Mouse (Mus musculus) common myeloid progenitor, adult 5-6 weeks (primary cell): ENCODE data around the gene Rab9. TPM values are rescaled to one million over a fixed set of nuclear protein-coding genes. Genes with fewer than 3 reads are reported as not detected.
"Not testable (repeated sequence)": the region's sequence is repeated elsewhere in the genome, so short reads cannot be mapped to it uniquely, and the experiment has no call there.

ENCODE experiments used
- ATAC-seq: replicated peaks from 2 replicates; pipeline ENCODE4 v1.8.0; 2016; ENCODE audit warnings: low read depth, mild to moderate bottlenecking, moderate TSS enrichment, inconsistent platforms; ENCODE audit not compliant: poor library complexity, severe bottlenecking
- total RNA-seq: library from RNA; stranded (forward); fragments of 200-1000, 187-1606 nt; gene quantifications from 2 replicates; pipeline ENCODE4 v1.2.3, GENCODE M21; 2017

The Rab9 gene
- 67.4 TPM in 2 replicates for total RNA-seq

DNA sequence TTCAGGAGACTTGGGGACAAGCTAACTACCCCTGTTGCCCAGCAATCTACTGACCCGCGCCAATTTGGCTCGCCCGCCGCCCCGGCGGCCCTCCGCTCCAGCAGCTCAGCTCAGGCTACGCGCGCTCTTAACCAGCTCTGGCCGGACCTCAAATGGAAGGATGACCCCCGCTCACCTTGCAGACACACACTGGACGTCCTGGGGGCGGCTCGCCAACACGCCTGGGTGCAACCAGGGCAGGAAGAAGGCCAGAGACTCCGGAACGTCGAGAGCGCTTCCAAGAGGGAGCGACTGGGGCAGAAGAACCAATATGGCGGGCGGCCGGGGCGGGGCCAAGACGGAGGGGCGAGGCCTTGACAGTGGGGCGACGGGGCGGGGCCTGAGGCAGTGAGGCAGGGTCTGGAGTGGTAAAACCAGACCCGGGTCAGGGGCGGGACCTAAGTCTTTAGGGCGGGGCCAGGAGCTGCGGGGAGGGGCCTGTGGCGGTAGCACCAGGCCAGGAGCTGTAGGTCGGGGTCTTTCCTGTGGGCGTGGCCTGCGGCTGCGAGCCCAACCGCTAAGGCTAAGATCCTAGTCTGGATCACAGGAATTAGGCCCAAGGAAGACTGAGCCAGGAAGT is at the start of gene Rab9:
Gene Rab9 (minus strand): TSS at position 503 of the 619 bp plus-strand sequence.
- peak; percentile 98 for ATAC-seq

DNA sequence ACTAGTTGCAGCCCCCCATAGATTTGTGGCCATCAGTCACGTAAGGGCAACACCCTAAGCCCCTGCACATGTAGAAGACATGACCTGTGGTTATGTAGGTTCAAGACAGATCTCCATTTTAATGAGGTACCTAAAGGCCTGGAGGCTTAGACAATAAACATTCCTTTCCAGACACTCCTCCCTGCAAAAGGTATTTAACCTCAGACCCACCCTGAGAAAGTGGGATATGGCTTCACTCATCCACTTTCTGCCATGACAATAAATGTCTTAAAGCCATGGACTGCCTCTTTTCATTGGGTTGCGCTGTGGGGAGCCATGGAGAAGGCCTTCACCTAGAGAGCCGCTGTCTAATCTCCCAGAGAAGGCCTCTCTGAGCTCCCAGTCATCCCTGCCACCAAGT is 48.5 kb upstream of the Rab9 start:
- no peak for ATAC-seq

DNA sequence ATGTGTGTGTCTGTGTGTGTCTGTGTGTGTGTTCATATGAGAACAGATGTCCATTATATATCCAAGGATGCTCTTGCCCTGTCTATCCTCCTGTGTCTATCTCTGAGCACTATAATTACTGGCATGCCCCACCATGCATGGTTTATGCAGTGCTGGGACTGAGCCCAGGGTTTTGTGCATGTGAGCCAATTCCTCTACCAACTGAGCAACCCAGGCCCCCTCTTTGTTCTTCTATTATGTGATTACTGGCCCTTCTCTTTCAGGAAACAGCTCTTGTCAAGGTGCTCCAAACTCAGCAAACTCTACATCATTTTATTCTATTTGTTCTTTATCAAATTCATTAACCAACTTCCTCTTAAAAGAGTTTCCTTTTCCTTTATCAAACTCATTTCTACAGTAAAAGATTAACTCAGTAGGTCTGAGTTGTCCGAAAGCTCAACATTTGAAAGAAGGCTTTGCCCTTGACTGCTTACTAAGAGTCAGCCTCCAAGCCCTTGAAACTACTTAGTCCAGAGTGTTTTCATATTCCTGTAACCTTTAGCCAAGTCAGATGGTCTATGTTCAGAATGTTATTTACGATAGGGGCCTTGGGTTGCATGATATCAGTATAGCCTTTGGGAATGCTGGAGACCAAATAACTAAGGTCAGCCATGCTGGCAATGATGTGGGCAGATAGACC is 46.1 kb upstream of the Rab9 start:
- ATAC-seq: no peak

DNA sequence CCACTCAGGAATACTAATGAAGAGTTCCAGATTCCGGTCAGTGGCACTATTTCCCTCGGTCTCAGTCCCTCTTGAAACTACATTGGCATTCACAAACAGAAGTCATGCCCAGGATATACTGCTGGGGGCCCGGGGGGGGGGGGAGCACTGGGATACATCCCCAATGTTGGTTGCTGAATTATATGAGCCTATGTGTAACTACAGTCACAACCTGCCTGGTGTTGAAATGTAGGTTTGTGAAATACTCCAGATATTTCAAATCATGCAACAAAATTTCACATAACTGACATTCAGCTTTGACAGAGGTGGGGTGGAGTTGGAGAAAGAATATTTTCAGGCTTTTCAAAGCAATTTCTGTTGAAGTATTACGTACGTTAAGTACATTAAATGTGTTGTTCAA is 41.1 kb upstream of the Rab9 start:
- no peak for ATAC-seq

DNA sequence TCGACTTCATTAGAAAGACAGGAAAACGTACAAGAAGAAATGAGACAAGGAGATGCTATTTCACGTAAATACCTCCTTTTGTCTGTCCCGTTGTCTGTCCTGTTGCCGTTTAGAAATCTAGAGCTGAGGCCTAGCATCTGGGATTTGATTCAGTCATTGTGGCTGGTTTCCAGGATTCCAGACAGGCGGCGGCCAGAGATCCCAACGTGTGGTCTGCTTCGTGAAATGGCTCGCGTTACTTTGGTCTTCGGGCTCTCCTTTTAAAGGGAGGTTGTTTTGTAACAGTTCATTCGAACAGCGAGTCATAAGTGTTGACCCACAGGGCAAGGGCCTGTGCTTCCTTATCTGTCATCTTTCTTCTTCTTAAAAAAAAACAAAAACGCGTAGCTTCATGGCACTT is 38.7 kb upstream of the Rab9 start, which contains the start of gene Tceanc:
Gene Tceanc (minus strand): TSS at position 223 of the 400 bp plus-strand sequence.
- no peak for ATAC-seq

DNA sequence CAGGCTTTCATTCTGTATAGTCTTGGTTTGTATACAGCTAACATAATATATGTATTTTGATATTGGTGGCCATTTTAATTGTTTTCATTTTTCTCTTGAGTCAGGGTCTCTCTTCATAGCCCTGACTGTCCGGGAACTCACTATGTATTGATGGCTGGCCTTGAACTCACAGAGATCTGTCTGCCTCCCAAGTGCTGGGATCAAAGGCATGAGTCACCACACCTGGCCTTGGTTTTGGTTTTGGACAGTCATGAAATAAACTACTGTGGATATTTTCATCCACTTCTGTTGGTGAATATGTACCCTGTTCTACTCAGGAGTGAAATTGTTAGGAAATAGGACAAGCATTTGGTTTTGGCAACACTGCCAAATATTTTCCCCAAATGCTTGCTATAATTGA is 37.0 kb upstream of the Rab9 start:
- ATAC-seq: no peak

DNA sequence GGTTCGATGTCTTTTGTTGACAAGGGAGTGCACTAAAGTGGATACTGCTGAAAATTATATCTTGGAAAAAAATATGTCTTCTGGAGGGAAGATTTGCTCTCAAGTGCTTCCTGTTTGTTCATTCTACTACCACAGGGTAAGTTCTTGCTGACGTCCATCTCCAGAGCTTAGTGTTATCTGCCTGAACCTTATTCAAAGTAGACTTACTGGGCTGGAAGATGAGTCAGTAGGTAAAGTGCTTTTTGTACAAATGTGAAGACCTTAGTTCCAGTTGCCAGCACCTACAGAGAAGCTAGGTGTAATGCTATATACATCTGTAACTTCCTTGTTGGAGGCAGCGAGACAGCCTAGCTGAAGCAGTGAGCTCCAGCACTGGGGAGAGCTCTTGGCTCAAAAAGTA is 36.3 kb upstream of the Rab9 start:
- peak; percentile 55 for ATAC-seq

DNA sequence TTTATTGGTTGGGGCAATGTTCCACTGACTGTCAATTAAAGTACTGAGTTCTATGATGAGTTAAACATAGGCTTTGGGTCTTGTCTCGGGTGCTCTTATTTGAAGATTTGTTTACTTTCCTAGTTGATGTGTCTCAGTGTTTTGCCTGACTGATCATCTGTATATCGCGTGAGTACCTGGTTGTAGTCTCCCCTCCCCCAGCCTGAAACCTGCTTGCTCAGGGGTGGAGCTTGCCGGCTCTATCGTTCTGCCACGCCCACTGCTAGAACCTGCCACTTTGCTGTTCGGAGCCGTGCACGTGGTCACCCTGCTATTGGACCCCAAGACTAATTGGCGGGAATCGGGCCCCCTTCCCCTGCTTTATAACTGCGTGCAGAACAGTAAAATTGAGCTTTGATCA is 34.4 kb upstream of the Rab9 start:
- ATAC-seq: not testable (repeated sequence)

DNA sequence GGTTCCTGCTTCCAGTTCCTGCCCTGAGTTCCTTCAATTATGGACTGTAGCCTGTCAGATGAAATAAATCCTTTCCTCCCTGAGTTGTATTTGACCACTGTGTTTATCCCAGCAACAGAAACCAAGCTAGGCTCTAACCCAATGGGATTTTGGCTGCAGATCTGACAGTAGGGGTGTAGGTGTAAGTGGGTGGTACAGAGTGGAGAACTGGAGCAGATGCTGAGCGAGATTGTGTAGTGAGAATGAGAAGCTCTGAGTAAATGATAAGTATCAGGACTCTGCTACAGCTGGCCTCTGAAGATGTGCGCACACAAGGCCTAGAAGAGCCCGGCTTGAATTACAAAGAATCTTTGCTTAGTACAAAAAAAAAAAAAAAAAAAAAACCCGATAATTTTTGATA is 32.4 kb upstream of the Rab9 start:
- no peak for ATAC-seq

DNA sequence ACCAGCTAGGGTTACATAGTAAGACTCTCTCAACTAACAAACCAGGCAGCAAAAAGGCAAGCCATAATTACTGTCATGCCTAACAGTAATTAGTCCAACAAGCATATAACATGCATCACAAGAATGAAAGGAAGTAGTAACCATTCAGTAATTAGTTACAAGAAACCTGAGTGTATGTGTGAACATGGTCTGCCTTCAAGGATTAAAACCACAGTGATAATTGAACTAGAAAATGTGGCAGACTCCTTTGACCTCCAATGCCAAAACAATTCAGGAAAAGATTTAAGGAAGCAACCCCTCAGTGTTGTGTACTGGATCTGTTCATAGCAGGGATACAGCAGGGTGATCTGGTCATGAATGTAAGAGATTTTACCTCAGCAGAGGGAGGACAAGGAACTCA is 31.4 kb upstream of the Rab9 start:
- ATAC-seq: no peak

DNA sequence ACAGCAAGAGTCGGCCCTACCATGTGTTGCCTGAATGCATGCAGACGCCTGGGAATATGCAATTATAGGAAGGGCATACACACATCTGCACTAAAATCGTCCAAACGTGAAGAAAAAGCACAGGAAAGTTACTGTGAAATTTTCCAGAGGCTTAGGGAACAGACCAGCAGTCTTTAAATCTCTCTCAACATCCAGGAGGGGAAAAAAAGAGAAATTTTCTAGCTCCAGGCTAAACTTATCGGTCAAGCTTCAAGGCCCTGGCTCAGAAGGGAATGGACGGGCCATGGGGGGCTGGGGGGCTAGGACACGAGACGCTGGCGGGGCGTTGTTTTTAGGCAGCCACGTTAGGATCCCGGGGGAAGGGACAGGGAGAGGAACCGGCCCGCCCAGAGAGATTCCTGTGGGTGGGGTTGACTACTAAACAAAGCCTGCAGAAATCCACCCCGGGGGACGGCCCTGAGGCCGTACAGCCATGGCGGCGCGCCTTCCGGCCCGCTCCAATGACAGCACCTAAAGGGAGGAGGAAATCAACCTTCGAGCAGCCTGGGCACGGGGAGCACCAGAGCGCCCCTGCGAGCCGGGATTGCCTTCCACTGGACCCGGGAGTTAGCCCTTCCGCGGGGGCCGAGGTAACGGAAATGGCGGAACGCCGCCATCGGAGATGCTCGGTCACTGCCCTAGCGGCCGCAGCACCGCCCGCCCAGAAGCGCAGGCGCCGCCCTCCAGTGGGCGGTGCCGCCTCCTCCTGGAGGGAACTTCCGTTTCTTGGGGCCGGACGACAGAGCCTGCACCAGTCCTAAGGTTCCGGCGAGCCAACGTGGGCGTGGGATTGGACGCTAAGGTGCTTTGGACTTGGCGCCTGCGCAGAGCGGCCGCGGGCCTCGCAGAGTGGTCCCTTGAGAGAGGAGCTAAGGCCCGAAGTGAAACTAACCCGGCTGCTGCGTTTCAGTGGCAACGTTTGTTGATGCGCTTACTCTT is 30.4 kb upstream of the Rab9 start:
- ATAC-seq: peak; percentile 94

DNA sequence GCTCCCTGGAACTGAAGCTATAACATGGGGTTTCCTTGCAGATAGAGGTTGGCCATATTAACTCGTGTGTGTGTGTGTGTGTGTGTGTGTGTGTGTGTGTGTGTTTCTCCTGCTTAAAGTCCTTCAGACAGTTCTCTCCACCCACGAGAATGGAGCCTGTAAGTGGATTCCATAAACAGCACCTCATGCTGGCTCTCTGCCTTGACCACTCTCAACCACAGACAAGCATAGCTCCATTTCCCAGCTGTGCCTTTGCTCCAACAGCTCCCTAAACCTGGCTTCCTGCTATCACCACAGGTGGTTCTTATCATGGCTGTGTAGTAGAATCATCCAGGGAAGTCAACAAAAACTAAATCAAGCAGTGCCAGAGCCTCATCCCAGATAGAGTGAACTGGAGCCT is 24.8 kb upstream of the Rab9 start:
- no peak for ATAC-seq

DNA sequence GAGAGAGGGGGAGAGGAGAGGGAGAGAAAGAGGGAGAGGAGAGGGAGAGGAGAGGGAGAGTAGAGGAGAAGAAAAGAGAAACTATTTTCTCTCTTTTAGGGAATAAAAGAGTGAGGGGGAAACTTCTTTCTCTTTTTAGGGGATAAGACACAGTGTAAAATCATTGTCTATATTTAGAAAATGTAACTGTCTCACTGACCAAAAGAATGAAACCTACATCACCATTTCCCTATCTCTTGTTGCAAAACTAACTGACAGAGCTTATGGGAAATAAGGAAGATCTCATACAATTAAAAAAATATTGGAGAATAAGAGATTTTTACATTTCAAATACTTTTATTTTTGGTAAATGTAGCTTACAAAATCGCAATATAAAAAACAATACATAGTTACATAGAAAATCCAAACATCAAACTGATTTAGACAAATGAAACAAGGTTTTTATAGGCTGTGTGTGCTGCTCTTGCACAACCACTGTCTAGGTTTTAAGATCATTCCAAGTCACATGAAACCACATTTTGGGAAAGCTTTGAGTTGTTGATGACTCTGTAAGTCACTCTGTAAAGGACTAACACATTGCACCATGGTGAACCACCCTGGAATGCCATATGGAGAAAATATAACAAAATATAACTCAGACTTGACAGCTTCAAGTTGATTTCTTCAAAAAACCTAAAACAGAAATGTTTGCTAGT is 20.0 kb upstream of the Rab9 start:
- ATAC-seq: peak; percentile 52; the same call in 1 of the 2 replicates

DNA sequence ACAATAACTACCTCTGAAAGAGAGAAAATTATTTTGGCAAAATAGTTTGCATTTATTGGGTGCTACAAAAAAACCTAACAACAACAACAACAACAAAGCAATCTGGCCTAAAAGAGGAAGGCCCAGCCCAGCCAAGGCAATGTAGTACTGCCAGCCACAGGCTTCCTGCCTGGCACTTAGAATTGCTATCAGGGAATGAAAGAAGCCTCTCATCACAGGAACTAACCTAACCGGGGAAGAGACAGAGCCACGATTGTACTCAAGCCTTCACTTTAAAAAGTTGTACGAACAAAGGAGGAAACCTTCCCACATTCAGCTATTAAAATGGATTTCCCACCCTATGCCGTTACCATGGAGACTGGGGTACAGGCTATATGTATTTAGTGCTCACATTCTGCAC is 18.1 kb upstream of the Rab9 start:
- ATAC-seq: peak; percentile 79

DNA sequence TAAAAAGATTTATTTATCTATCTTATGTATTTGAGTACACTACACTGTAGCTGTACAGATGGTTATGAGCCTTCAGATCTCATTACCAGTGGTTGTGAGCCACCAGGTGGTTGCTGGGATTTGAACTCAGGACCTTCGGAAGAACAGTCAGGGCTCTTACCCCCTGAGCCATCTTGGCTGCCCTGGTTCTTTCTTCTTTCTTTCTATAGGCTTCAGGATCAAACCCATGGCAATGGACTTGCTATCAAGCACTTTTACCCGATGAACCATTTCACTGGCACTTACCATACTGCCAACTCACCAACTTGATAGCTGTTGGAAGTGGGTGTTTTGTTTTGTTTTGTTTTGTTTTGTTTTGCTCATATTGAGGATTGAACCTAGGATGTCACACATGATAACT is 15.4 kb upstream of the Rab9 start:
- no peak for ATAC-seq

DNA sequence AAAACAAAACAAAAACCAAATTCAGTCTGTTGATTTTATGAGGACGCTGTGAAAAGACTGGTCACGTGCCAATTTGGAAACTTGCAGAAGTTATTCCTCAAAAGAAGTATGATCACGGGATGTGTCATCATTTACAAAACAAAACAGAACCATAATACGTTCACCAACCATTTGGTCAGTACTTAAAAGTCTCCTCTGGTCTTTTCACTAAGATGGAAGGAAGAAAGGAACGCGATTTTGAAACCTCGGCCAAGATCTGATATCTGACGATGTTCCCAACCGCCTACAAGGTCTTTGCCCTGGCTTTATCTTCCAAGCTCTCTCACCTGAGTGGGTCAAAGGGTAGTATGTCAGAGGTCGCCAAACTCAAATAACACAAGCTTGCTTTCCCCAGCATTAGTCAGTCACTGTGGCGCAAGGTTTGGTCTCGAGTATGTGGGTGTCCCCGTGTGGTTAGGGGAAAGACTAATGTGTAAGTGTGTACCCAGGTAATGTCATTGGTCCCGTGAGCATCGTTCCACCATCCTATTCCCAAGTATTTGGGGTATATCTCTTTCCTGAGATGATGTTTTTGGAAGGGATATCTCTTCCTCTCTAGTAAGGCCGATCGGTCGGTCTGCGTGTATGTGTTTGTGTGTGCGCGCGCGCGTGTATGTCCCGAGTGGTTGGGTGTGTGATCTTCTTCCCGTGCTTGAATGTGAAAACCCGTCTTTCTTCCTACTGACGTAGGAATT is 869 bp downstream of the Rab9 start:
- peak; percentile 19 for ATAC-seq

DNA sequence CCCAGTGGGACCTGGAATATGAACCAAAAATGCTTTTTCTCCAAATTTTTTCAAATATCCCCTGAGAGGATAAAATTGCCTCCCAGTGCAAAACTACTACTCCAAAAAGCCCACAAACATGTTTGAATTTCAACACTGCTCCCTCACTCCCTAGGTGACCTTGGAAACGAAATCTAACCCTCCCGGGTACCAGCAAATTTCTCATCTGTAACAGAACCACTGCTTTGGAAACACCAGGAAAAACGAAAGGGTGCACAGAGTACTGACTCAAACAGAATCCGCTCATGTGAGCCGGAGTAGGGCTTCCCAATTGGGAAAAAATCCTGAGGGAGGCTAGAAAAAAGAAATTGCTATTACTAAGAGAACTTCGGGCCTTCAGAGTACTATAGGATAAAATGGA is 2.3 kb downstream of the Rab9 start:
- no peak for ATAC-seq

DNA sequence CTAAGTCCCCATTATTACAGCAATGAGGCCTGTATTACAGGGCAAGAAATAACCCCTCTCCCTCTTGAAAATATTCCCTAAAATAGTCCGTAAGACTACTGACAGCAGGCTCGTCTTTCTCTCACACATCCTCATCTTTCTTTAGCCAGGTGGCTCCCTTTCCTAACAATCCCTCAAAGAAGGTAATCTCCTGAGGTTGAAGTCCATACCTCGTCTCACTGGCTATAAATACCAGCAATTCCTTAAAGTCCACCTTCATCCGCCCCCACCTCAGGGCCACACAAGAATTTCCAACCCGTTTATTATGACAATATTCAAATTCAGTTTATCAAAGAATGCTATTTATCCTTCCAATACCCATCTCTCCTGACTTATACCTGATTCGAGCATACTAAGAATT is 7.1 kb downstream of the Rab9 start:
- ATAC-seq: no peak

DNA sequence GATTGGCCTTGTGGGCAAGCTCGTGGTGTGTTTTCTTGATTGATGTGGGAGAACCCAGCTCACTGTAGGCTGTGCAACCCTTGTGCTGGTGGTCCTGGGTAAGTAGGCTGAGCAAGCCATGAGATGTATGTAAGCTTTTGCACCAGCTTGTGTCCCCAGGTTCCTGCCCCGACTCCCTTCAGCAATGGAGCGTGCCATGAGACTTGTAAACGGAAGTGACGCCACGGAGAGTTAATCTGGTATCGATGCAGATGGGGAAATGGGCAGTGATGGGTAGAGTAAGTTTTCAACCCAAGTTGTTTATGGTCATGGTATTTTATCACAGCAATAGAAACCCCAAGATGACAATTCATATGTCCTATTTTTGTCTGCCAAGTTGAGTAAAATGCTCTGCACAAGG is 11.3 kb downstream of the Rab9 start:
- ATAC-seq: 0 out of 2 replicates have a peak, but pooled peaks have one; percentile 15

DNA sequence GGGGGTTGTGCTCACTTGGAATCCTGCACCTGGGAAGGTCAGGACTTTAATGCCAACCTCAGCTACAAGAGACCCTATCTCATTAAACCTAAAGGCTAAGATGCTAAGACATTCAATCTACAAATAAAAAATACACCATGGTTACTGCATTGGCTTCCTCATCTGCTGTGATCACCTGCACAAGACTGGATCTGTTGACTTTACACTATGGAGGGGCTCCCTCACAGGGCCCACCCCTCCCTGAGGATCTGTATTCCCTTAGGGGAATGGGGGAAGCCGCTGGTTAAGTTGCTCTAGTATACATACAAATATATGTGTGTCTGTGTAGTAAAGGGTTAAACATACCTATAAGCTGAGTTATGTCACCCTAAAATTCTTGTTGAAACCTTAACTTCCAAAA is 24.1 kb downstream of the Rab9 start:
- no peak for ATAC-seq
